Mouse (Mus musculus): ENCODE measurements at regions not wholly inside any gene's neighbourhood (a gene's known extent, or its start where the extent isn't known, plus 50 kb on each side); places are given as distances from the start of the nearest gene placed in this dataset.

GRCm38 (mm10) chr8:60838526-60838925 lies 51.7 kb upstream of the Hpf1 start:
- no peak for DNase-seq (ENCODE audit: extremely low read depth, low read depth)

All from MEL-GATA-1-ER (cell line).